Mouse (Mus musculus) MEL (cell line): ENCODE measurements at regions not wholly inside any gene's neighbourhood (a gene's known extent, or its start where the extent isn't known, plus 50 kb on each side); places are given as distances from the start of the nearest gene placed in this dataset.
A peak's percentile ranks its signal among the peaks of the same experiment; 100 is the strongest.

Experiments used
- DNase-seq: peaks from one replicate; pipeline ENCODE4 v3.0.0; 2011; ENCODE audit warnings: low read depth, low spot score
- H3K27ac ChIP-seq: 2 replicates; pipeline ENCODE4 v1.5.1; 2012; ENCODE audit warnings: low read depth, mild to moderate bottlenecking, control low read depth, low read length, moderate library complexity; ENCODE audit not compliant: control insufficient read depth
- H3K27me3 ChIP-seq, 2 experiments: fragments of 150-350 bp in 1 of 2; sonication (generic) in 1 of 2; 2 replicates each; pipeline ENCODE4 v1.6.1; 2012; ENCODE audit warnings: low read length in 2 of 2, mild to moderate bottlenecking in 2 of 2, improper control_type of control experiment in 1 of 2, moderate library complexity in 1 of 2; ENCODE audit not compliant: insufficient read depth in 2 of 2, control insufficient read depth in 1 of 2
- H3K36me3 ChIP-seq, 2 experiments: 2 replicates each; pipeline ENCODE4 v1.6.1; 2012 to 2014; ENCODE audit warnings: low read length in 2 of 2, improper control_type of control experiment in 1 of 2, inconsistent platforms in 1 of 2, mild to moderate bottlenecking in 1 of 2; ENCODE audit not compliant: insufficient read depth in 2 of 2, control insufficient read depth in 1 of 2
- H3K4me1 ChIP-seq, 2 experiments: fragments of 150-350 bp in 1 of 2; sonication (generic) in 1 of 2; 2 replicates each; pipeline ENCODE4 v1.6.1; 2012; ENCODE audit warnings: low read length in 2 of 2, improper control_type of control experiment in 1 of 2, mild to moderate bottlenecking in 1 of 2; ENCODE audit not compliant: insufficient read depth in 2 of 2, control insufficient read depth in 1 of 2
- H3K4me3 ChIP-seq, 2 experiments: fragments of 150-350 bp in 1 of 2; sonication (generic) in 1 of 2; 2 replicates each; pipeline ENCODE4 v1.5.1; 2012; ENCODE audit warnings: low read depth in 2 of 2, low read length in 2 of 2, mild to moderate bottlenecking in 2 of 2, moderate library complexity in 2 of 2, control low read depth in 1 of 2, improper control_type of control experiment in 1 of 2; ENCODE audit not compliant: control insufficient read depth in 1 of 2, insufficient read depth in 1 of 2
- H3K79me2 ChIP-seq: 2 replicates; pipeline ENCODE4 v1.6.1; 2012; ENCODE audit warnings: mild to moderate bottlenecking, low read length, moderate library complexity; ENCODE audit not compliant: control insufficient read depth, poor library complexity, insufficient read depth
- H3K9ac ChIP-seq: 2 replicates; pipeline ENCODE4 v1.6.1; 2012; ENCODE audit warnings: low read depth, mild to moderate bottlenecking, control low read depth, low read length, moderate library complexity; ENCODE audit not compliant: control insufficient read depth, poor library complexity, severe bottlenecking
- H3K9me3 ChIP-seq: fragments of 150-350 bp; sonication (generic); replicated peaks from 2 replicates; pipeline ENCODE4 v1.6.1; 2012; ENCODE audit warnings: mild to moderate bottlenecking, low read length, improper control_type of control experiment, moderate library complexity; ENCODE audit not compliant: insufficient read depth
- CHD2 ChIP-seq: IDR thresholded peaks from 2 replicates; pipeline ENCODE4 v1.6.1; 2011; ENCODE audit warnings: low read length, improper control_type of control experiment
- CTCF ChIP-seq, 3 experiments: IDR thresholded peaks in 2 of 3; conservative IDR thresholded peaks in 1 of 3; 2 replicates each; pipeline ENCODE4 v1.5.1; 2011 to 2012; ENCODE audit warnings: low read length in 3 of 3, low read depth in 2 of 3, mild to moderate bottlenecking in 2 of 3, improper control_type of control experiment in 1 of 3, inconsistent platforms in 1 of 3, mixed read lengths in 1 of 3, moderate library complexity in 1 of 3; ENCODE audit not compliant: control insufficient read depth in 1 of 3, insufficient read depth in 1 of 3, poor library complexity in 1 of 3, severe bottlenecking in 1 of 3
- ELF1 ChIP-seq: IDR thresholded peaks from 2 replicates; pipeline ENCODE4 v1.6.1; 2014; ENCODE audit warnings: low read depth, mild to moderate bottlenecking, inconsistent platforms, low read length, improper control_type of control experiment, moderate library complexity
- EP300 ChIP-seq, 2 experiments: IDR thresholded peaks; 2 replicates each; pipeline ENCODE4 v1.6.1; 2011; ENCODE audit warnings: improper control_type of control experiment in 2 of 2, low read length in 2 of 2, low read depth in 1 of 2, mild to moderate bottlenecking in 1 of 2
- GATA1 ChIP-seq: IDR thresholded peaks from 2 replicates; pipeline ENCODE4 v1.6.1; 2011; ENCODE audit warnings: low read depth, low read length, improper control_type of control experiment
- MAX ChIP-seq: IDR thresholded peaks from 2 replicates; pipeline ENCODE4 v1.6.1; 2011; ENCODE audit warnings: low read length, improper control_type of control experiment
- RCOR1 ChIP-seq: IDR thresholded peaks from 2 replicates; pipeline ENCODE4 v1.6.1; 2012; ENCODE audit warnings: low read depth, mild to moderate bottlenecking, inconsistent platforms, low read length, improper control_type of control experiment
- USF1 ChIP-seq: IDR thresholded peaks from 2 replicates; pipeline ENCODE4 v1.6.1; 2014; ENCODE audit warnings: low read depth, mild to moderate bottlenecking, inconsistent platforms, low read length, improper control_type of control experiment, moderate library complexity

- H3K4me3 ChIP-seq: no peak overlapping the region
- TF ChIP-seq CTCF (IDR thresholded peaks at IDR 0.05 in 2 of 3, conservative IDR thresholded peaks at IDR 0.05 in 1 of 3; ENCODE audit: control insufficient read depth in 1 of 3, insufficient read depth in 1 of 3, low read depth in 2 of 3, low read length in 3 of 3, poor library complexity in 1 of 3, severe bottlenecking in 1 of 3): no peak
- TF ChIP-seq EP300 (IDR thresholded peaks at IDR 0.05; ENCODE audit: low read depth in 1 of 2, low read length in 2 of 2): 0 out of 4 replicates have a peak, but pooled peaks of 1 of the 2 experiments have one; percentile 46
- TF ChIP-seq RCOR1: peak; percentile 57; the same call in 1 of the 2 replicates
- TF ChIP-seq CHD2: no peak
- 0 out of 2 replicates have a peak, but pooled peaks have one; percentile 10 for TF ChIP-seq ELF1
- no peak for TF ChIP-seq USF1
- peak; percentile 72 for TF ChIP-seq GATA1
- TF ChIP-seq MAX: no peak
Measured at GRCm38 (mm10) chr13:21889244-21889643, 55.6 kb upstream of the Zfp184 start.

More at GRCm38 (mm10) chr13:21889244-21889643, 55.6 kb upstream of the Zfp184 start:
- no peaks in the 10 kb centered on the region for H3K79me2 ChIP-seq
- H3K27me3 ChIP-seq: no peaks in the 10 kb centered on the region
- no peak overlapping the region for H3K27ac ChIP-seq
- H3K9ac ChIP-seq: no peak overlapping the region
- no peak for DNase-seq
- no peaks in the 10 kb centered on the region for H3K4me1 ChIP-seq
- no peaks in the 10 kb centered on the region for H3K36me3 ChIP-seq
- H3K9me3 ChIP-seq: no peaks in the 10 kb centered on the region
